Mouse (Mus musculus) cerebellum, adult 2 months (tissue): ENCODE measurements around the gene U2af1. TPM values are rescaled to one million over a fixed set of nuclear protein-coding genes. Genes with fewer than 3 reads are reported as not detected.

Source experiments
- DNase-seq, 2 experiments: peaks; one replicate each; pipeline ENCODE4 v3.0.0; 2021
- H3K27ac ChIP-seq: fragments of 200-500 bp; 2 replicates; pipeline ENCODE4 v1.5.1; 2012; ENCODE audit warnings: low read length, control low read depth, inconsistent platforms; ENCODE audit not compliant: insufficient read depth
- H3K27me3 ChIP-seq: fragments of 200-500 bp; 2 replicates; pipeline ENCODE4 v1.6.1; 2012; ENCODE audit warnings: inconsistent platforms, mild to moderate bottlenecking, low read length, moderate library complexity; ENCODE audit not compliant: control insufficient read depth, insufficient read depth
- H3K4me1 ChIP-seq: fragments of 200-500 bp; 2 replicates; pipeline ENCODE4 v1.6.1; 2011; ENCODE audit warnings: low read length; ENCODE audit not compliant: control insufficient read depth, insufficient read depth
- H3K4me3 ChIP-seq: fragments of 200-500 bp; replicated peaks from 2 replicates; pipeline ENCODE3; 2011; ENCODE audit warnings: mild to moderate bottlenecking, low read depth, low read length, control low read depth; ENCODE audit not compliant: insufficient read depth
- CTCF ChIP-seq: fragments of 200-500 bp; IDR thresholded peaks from 2 replicates; pipeline ENCODE4 v1.5.1; 2011; ENCODE audit warnings: low read depth, mild to moderate bottlenecking, control low read depth, low read length, moderate library complexity, borderline replicate concordance; ENCODE audit not compliant: insufficient read depth
- POLR2A ChIP-seq: fragments of 200-500 bp; IDR thresholded peaks from 2 replicates; pipeline ENCODE4 v1.6.1; 2011; ENCODE audit warnings: low read length, control low read depth, borderline replicate concordance; ENCODE audit not compliant: insufficient read depth
- WGBS: fragments of 180-500 bp; shearing (Covaris S2); methylation state at CpG from one replicate; pipeline ENCODE4 v1.1.7; 2018; 5-methylcytosine and 5-hydroxymethylcytosine counted together
- polyA plus RNA-seq: library from polyadenylated mRNA; depleted of rRNA; stranded (reverse); fragments of >200 nt; gene quantifications from 2 replicates; pipeline ENCODE4 v1.2.3, GENCODE M21; 2012; rRNA removed

Gene U2af1
- polyA plus RNA-seq, 1 experiment = 184 TPM

DNA sequence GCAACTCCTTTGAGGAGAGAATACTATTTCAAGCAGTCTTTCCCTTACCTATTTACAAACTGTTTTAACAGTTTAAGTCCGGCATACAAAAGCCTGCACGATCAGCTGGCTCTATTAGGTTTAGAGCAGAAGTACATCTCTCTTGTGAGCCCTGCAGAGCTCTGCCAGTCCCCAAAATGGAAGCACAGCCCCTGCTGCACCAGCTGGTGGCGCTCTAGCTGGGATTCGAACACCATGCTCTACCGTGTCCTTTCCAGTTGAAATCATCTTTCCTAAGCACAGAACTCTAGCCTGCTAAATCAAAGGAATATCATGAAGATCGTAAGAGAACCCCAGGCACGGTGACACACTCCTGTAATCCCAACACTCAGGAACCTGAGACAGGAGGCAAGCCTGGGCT, 52.3 kb downstream of the U2af1 start:
- no peaks in the 10 kb centered on the region for H3K4me1 ChIP-seq
- DNase-seq = no peak
- H3K4me3 ChIP-seq = no peak overlapping the region
- TF ChIP-seq POLR2A = no peak
- TF ChIP-seq CTCF = peak; percentile 27; the same call in 1 of the 2 replicates
- H3K27me3 ChIP-seq = no peaks in the 10 kb centered on the region
- 81% methylated on average over 7 of the region's 7 CpGs for WGBS
- H3K27ac ChIP-seq = no peak overlapping the region

- Histone ChIP-seq H3K4me3 (no peak overlapping the region), H3K27ac (no peak overlapping the region), H3K4me1 (no peaks in the 10 kb centered on the region), H3K27me3 (no peaks in the 10 kb centered on the region)
- TF ChIP-seq CTCF (no peak), POLR2A (no peak)
- no peak for DNase-seq
- WGBS = 86% methylated on average over 8 of the region's 8 CpGs
Observed at GRCm38 (mm10) chr17:31598593-31598992, 60.1 kb downstream of the U2af1 start.

DNA sequence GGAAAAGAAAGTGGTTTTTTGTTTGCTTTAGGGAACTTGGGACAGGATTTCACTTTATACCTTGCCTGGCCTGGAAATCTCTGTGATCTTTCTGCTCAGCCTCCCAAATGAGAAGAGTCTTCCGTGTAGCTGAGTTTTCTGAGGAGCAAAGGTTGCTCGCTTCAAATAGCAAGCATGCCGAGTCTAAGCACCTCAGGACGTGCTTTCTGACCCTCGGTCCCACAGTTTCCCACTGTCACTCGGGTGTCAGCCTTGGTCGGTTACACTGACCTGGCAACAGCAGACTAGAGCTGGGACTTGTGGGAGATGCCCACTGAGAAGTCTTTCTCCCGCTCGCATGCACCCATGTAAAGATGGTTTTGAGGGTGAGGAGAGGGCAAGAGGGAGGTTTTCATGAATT, 60.7 kb downstream of the U2af1 start:
- H3K4me3 ChIP-seq = no peak overlapping the region
- TF ChIP-seq CTCF (no peak), POLR2A (no peak)
- WGBS = 92% methylated on average over 9 of the region's 9 CpGs
- no peak for DNase-seq
- H3K27me3 ChIP-seq = no peaks in the 10 kb centered on the region
- H3K27ac ChIP-seq = no peak overlapping the region
- no peaks in the 10 kb centered on the region for H3K4me1 ChIP-seq

Other genes with a start within 250 kb of the U2af1 start
- gene Wdr4, start 138.9 kb downstream of the U2af1 start, polyA plus RNA-seq = 25.1 and 25.4 TPM in 2 replicates
- 421 and 446 TPM in 2 replicates for gene Ndufv3, start 138.8 kb downstream of the U2af1 start, polyA plus RNA-seq
- 23.2 TPM in 2 replicates for gene Pknox1, start 94.2 kb downstream of the U2af1 start, polyA plus RNA-seq
- 33.9 and 34.8 TPM in 2 replicates for gene Cbs, start 21.7 kb downstream of the U2af1 start, polyA plus RNA-seq
- gene Cryaa, start 18.9 kb upstream of the U2af1 start, polyA plus RNA-seq = 0.54 and 0.85 TPM in 2 replicates
- 5.0 and 5.2 TPM in 2 replicates for gene Sik1, start 196.9 kb upstream of the U2af1 start, polyA plus RNA-seq